Mouse (Mus musculus): ENCODE results near the gene Dnajc25. TPM values are rescaled to one million over a fixed set of nuclear protein-coding genes. Genes with fewer than 3 reads are reported as not detected.

Gene Dnajc25
- polyA plus RNA-seq (2015; fragmentation: Nextera tagmentation; extraction: Ambion mirVana) = 12.7 and 13.1 TPM in 2 replicates

DNA sequence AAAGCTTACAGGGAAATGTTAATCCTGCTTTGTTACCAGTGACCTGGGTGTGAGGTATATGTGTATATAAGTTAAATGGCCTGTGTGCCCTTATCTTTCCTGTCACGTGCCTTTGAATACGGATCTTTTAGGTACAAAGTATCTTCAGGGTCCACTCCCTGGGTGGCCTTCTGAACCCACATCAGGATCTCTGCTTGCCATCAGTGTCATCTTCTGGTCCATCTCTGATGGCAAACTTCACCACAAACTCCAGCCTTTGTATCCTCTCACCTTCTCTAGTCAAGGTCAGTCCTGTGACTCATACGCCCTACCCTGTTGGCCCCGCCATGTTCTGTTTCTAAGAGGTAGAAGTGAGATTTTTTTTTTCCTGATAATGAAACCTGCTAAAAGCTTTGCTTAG is at the start of gene Dnajc25:
TSS of gene Dnajc25 (plus strand) at position 301 of the 400 bp plus-strand sequence.
- Histone ChIP-seq H3K4me1 (0 out of 2 replicates have a peak, but pooled peaks cover 3% of the 10 kb centered on the region), H3K4me2 (no peak within 1 kb of the TSS), H3K27ac (no peak within 1 kb of the TSS), H3K9ac (no peak within 1 kb of the TSS), H3K36me3 (no peaks in the 10 kb centered on the region), H3K9me3 (no peaks in the 10 kb centered on the region), H3K27me3 (no peaks in the 10 kb centered on the region), H3K4me3 (no peak within 1 kb of the TSS)
- 59% methylated on average over 4 of the region's 4 CpGs for WGBS
- ATAC-seq (ENCODE audit: borderline replicate concordance, extremely low read depth, low FRiP score, low TSS enrichment) = no peak

- 77% methylated on average over 4 of the region's 4 CpGs for WGBS
- H3K9ac ChIP-seq = no peak overlapping the region
- no peak for ATAC-seq (ENCODE audit: borderline replicate concordance, extremely low read depth, low FRiP score, low TSS enrichment)
- peaks cover 5% of the 10 kb centered on the region for H3K4me1 ChIP-seq
- no peaks in the 10 kb centered on the region for H3K9me3 ChIP-seq
- H3K27ac ChIP-seq = no peak overlapping the region
- no peaks in the 10 kb centered on the region for H3K36me3 ChIP-seq
- H3K4me3 ChIP-seq = no peak overlapping the region
- no peak overlapping the region for H3K4me2 ChIP-seq
- H3K27me3 ChIP-seq = 0 out of 2 replicates have a peak, but pooled peaks cover 7% of the 10 kb centered on the region
These were observed 46.5 kb upstream of the Dnajc25 start for GRCm38 (mm10) chr4:58948391-58948790.

DNA sequence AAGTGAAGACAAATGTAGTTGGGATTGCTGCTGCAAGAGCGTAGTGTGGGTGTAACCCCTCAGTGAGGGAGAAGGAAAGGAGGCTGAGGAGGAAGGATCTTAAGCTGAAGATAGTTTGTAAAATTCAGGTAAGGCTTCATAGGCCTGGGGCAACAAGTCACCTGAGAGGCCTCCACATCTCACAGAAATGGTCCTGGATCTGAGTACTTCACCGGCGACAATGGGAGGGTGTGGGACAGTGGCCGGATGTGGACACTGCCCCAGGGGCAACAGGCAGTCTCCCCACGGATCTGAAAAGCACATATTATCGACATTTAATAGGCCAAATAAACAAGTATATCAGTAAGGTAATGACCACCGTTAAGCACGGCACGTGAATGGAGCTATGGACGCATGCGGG is 42.2 kb upstream of the Dnajc25 start:
- H3K9me3 ChIP-seq = no peaks in the 10 kb centered on the region
- no peaks in the 10 kb centered on the region for H3K36me3 ChIP-seq
- H3K4me2 ChIP-seq = no peak overlapping the region
- no peaks in the 10 kb centered on the region for H3K27me3 ChIP-seq
- ATAC-seq (ENCODE audit: borderline replicate concordance, extremely low read depth, low FRiP score, low TSS enrichment) = no peak
- WGBS = 88% methylated on average over 11 of the region's 11 CpGs
- H3K4me3 ChIP-seq = no peak overlapping the region
- no peak overlapping the region for H3K27ac ChIP-seq
- H3K4me1 ChIP-seq = no peaks in the 10 kb centered on the region
- H3K9ac ChIP-seq = no peak overlapping the region

DNA sequence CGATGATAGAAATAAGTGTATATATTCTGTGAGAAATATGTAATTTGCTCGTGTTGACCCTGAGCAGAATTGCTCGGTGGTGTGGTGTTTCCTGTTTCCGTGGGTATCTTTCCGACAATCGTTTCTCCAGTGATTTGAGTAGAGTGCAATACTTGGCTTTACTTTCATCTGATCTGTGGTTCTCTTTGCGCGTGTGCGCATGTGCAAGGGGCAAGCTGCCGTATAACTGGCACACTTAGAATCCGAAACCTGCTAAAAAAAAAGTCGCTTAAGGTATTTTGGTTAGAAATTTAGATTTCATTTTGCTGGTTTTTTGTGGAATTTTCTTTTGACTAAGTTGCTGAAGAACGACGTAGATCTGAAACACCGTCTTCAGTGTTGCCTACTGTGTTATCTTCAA is 33.1 kb upstream of the Dnajc25 start:
- Histone ChIP-seq H3K4me1 (no peaks in the 10 kb centered on the region), H3K27me3 (no peaks in the 10 kb centered on the region), H3K9me3 (no peaks in the 10 kb centered on the region), H3K4me3 (no peak overlapping the region), H3K27ac (no peak overlapping the region), H3K4me2 (no peak overlapping the region), H3K9ac (no peak overlapping the region), H3K36me3 (no peaks in the 10 kb centered on the region)
- no peak for ATAC-seq (ENCODE audit: borderline replicate concordance, extremely low read depth, low FRiP score, low TSS enrichment)
- 92% methylated on average over 15 of the region's 15 CpGs for WGBS

DNA sequence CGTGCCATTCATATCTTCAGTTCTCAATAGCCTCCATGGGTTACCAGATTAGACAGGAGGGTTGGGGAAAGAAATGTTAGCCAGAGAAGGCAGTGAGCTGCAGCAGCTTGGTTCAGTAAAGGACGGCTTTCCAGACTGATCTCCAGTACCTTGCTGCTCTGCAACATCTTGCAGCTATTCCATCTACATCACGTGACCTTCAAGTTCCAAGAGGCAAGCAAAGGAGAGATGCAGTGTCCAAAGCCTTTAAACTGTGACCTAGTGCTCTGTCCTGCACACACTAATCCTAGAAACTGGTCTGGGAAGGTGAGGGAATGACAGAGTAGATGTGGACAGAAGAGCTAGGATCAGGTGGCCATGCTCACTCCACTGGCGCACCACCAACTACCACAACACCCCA is 31.6 kb upstream of the Dnajc25 start:
- ATAC-seq (ENCODE audit: borderline replicate concordance, extremely low read depth, low FRiP score, low TSS enrichment) = no peak
- H3K4me1 ChIP-seq = no peaks in the 10 kb centered on the region
- no peak overlapping the region for H3K4me2 ChIP-seq
- H3K27ac ChIP-seq = no peak overlapping the region
- no peaks in the 10 kb centered on the region for H3K27me3 ChIP-seq
- WGBS = 92% methylated on average over 4 of the region's 4 CpGs
- no peak overlapping the region for H3K4me3 ChIP-seq
- H3K9ac ChIP-seq = no peak overlapping the region
- H3K36me3 ChIP-seq = no peaks in the 10 kb centered on the region
- no peaks in the 10 kb centered on the region for H3K9me3 ChIP-seq

GRCm38 (mm10) chr4:58965136-58965535 is 29.7 kb upstream of the Dnajc25 start:
- H3K9me3 ChIP-seq = no peaks in the 10 kb centered on the region
- 83% methylated on average over 1 of the region's 1 CpGs for WGBS
- H3K4me3 ChIP-seq = no peak overlapping the region
- H3K4me2 ChIP-seq = no peak overlapping the region
- no peak overlapping the region for H3K27ac ChIP-seq
- no peaks in the 10 kb centered on the region for H3K4me1 ChIP-seq
- H3K9ac ChIP-seq = no peak overlapping the region
- no peaks in the 10 kb centered on the region for H3K27me3 ChIP-seq
- ATAC-seq (ENCODE audit: borderline replicate concordance, extremely low read depth, low FRiP score, low TSS enrichment) = no peak
- H3K36me3 ChIP-seq = no peaks in the 10 kb centered on the region

DNA sequence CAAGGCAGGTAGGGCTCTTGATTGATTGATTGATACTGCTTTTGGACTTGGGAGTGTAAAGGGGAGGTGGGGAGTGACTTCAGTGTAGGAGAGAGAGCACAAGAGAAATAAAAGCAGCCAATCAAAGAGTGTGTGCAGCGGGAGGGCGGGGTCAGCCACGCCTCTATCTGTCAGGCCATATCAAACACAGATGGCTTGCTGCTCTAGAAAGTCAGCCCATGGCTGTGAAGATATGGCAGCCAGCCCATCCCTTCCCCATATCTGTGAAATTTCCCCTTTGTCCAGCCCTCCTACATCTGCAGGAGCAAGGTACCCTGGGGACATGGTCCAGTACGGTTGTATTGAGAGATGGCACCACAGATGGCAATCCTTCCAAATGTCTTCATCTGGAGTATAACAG is 24.2 kb upstream of the Dnajc25 start:
- no peaks in the 10 kb centered on the region for H3K27me3 ChIP-seq
- no peaks in the 10 kb centered on the region for H3K4me1 ChIP-seq
- H3K9me3 ChIP-seq = no peaks in the 10 kb centered on the region
- no peak overlapping the region for H3K9ac ChIP-seq
- 88% methylated on average over 4 of the region's 4 CpGs for WGBS
- no peak overlapping the region for H3K4me3 ChIP-seq
- ATAC-seq (ENCODE audit: borderline replicate concordance, extremely low read depth, low FRiP score, low TSS enrichment) = no peak
- H3K36me3 ChIP-seq = 0 out of 2 replicates have a peak, but pooled peaks cover 7% of the 10 kb centered on the region
- H3K27ac ChIP-seq = no peak overlapping the region
- no peak overlapping the region for H3K4me2 ChIP-seq

DNA sequence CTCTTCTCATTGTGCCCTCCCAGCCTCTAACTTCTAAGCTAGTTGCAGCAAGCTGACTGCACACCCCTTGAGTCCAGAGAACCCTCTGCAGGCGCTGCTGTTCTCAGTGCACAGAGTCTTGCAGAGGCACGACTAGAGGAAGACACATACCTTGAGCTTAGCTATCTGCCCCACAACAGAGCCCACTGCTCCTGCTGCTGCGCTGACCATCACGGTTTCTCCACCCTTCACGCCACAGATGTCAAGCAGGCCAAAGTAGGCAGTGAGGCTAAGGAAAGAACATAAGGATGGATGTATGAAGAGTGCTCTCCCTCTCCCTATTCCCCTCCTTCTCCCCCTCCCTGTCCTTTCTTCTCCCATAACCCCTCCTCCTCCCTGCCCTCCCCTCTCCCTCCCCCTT is 19.2 kb upstream of the Dnajc25 start:
- Histone ChIP-seq H3K4me2 (no peak overlapping the region), H3K4me3 (no peak overlapping the region), H3K4me1 (no peaks in the 10 kb centered on the region), H3K9me3 (no peaks in the 10 kb centered on the region), H3K27me3 (no peaks in the 10 kb centered on the region), H3K27ac (no peak overlapping the region), H3K36me3 (peaks cover 10% of the 10 kb centered on the region; the same call in 1 of the 2 replicates), H3K9ac (no peak overlapping the region)
- 77% methylated on average over 5 of the region's 5 CpGs for WGBS
- ATAC-seq (ENCODE audit: borderline replicate concordance, extremely low read depth, low FRiP score, low TSS enrichment) = no peak

DNA sequence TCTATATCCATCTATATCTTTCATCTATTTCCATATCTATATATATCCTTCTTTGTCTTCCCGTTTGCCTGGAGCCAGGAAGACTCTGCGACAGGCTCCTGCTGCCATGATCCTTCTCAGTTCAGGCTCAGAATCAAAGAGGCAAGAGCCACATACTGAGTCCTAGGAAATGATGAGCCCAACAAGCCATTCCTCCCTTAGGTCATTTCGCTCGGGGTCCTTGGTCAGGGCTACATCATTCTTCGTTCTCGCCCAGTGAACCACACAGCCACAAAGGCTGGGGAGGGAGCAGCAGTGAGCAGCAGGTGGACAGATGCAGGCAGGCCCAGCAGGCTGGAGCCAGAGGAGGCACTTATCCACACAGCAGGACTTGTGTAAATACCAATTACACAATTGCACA is 13.4 kb upstream of the Dnajc25 start:
- H3K9me3 ChIP-seq = no peaks in the 10 kb centered on the region
- H3K27ac ChIP-seq = no peak overlapping the region
- 80% methylated on average over 6 of the region's 6 CpGs for WGBS
- no peak overlapping the region for H3K9ac ChIP-seq
- no peaks in the 10 kb centered on the region for H3K27me3 ChIP-seq
- H3K4me1 ChIP-seq = peaks cover 7% of the 10 kb centered on the region; the same call in 1 of the 2 replicates
- H3K4me2 ChIP-seq = no peak overlapping the region
- no peak overlapping the region for H3K4me3 ChIP-seq
- no peak for ATAC-seq (ENCODE audit: borderline replicate concordance, extremely low read depth, low FRiP score, low TSS enrichment)
- H3K36me3 ChIP-seq = peaks cover 5% of the 10 kb centered on the region; the same call in 1 of the 2 replicates

- ATAC-seq (ENCODE audit: borderline replicate concordance, extremely low read depth, low FRiP score, low TSS enrichment) = no peak
- no peak overlapping the region for H3K27ac ChIP-seq
- WGBS = 85% methylated on average over 8 of the region's 8 CpGs
These were observed 12.1 kb upstream of the Dnajc25 start for GRCm38 (mm10) chr4:58982806-58983205.

DNA sequence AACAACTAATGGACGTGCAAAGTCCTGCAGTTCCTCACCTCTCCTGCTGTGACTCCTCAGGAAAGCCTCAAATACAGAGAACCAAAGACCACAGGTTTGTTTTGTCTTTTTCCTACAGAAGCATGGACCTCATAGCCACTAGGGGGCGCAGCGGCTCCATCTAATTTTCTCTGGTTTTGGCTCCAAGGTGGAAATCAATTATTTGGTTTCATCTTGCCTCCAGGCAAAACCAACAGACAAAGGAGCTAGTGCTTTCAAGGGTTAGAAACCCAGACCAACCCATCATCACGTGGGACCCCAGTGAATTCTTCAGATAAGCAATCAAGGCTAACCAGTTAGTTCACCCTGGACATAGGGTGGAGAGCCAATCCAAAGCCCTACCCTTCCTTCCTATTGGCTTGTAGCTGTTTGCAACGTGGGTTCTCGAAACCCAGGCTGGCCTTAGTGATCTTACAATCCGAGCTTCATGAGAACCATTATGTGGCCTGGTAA is 9.7 kb upstream of the Dnajc25 start:
- no peaks in the 10 kb centered on the region for H3K27me3 ChIP-seq
- H3K4me3 ChIP-seq = no peak overlapping the region
- peaks cover 15% of the 10 kb centered on the region for H3K4me1 ChIP-seq
- no peak overlapping the region for H3K27ac ChIP-seq
- peak; percentile 70; the same call in 1 of the 2 replicates for ATAC-seq (ENCODE audit: borderline replicate concordance, extremely low read depth, low FRiP score, low TSS enrichment)
- H3K9ac ChIP-seq = no peak overlapping the region
- no peaks in the 10 kb centered on the region for H3K9me3 ChIP-seq
- 0 out of 2 replicates have a peak, but pooled peaks cover 3% of the 10 kb centered on the region for H3K36me3 ChIP-seq
- peak overlapping the region; percentile 30 for H3K4me2 ChIP-seq
- WGBS = 11% methylated on average over 7 of the region's 7 CpGs

More at GRCm38 (mm10) chr4:58982806-58983205, 12.1 kb upstream of the Dnajc25 start:
- peaks cover 15% of the 10 kb centered on the region for H3K4me1 ChIP-seq
- no peaks in the 10 kb centered on the region for H3K27me3 ChIP-seq
- H3K4me2 ChIP-seq = no peak overlapping the region
- H3K4me3 ChIP-seq = no peak overlapping the region
- 0 out of 2 replicates have a peak, but pooled peaks cover 3% of the 10 kb centered on the region for H3K36me3 ChIP-seq
- no peaks in the 10 kb centered on the region for H3K9me3 ChIP-seq
- no peak overlapping the region for H3K9ac ChIP-seq

GRCm38 (mm10) chr4:58986540-58987190 is 8.2 kb upstream of the Dnajc25 start, which contains the start of gene Ptgr1:
Ptgr1 (minus strand) TSS chr4:58987119.
- H3K27ac ChIP-seq = peak within 1 kb of the TSS; percentile 84
- H3K9me3 ChIP-seq = no peaks in the 10 kb centered on the region
- H3K4me1 ChIP-seq = peaks cover 15% of the 10 kb centered on the region
- no peaks in the 10 kb centered on the region for H3K27me3 ChIP-seq
- WGBS = 1% methylated on average over 28 of the region's 28 CpGs
- peak within 1 kb of the TSS; percentile 74 for H3K4me3 ChIP-seq
- ATAC-seq (ENCODE audit: borderline replicate concordance, extremely low read depth, low FRiP score, low TSS enrichment) = peak; percentile 79; the same call in 1 of the 2 replicates
- H3K9ac ChIP-seq = peak within 1 kb of the TSS; percentile 66
- peak within 1 kb of the TSS; percentile 89 for H3K4me2 ChIP-seq
- H3K36me3 ChIP-seq = 0 out of 2 replicates have a peak, but pooled peaks cover 3% of the 10 kb centered on the region

All from lung, embryonic 15.5 days (tissue).